Mouse (Mus musculus) kidney, embryonic 16.5 days (tissue): ENCODE measurements around the gene Cyp2t4. TPM values are rescaled to one million over a fixed set of nuclear protein-coding genes. Genes with fewer than 3 reads are reported as not detected.

Experiments used
- ATAC-seq: fragments of 200-750 bp; cut with Nextera tagmentation; 2 replicates; pipeline ENCODE4 v1.8.0; 2017; ENCODE audit warnings: moderate TSS enrichment; ENCODE audit not compliant: low FRiP score, low TSS enrichment
- H3K27ac ChIP-seq: fragments of 300-500 bp; sonication (generic); 2 replicates; pipeline ENCODE4 v1.5.1; 2014; ENCODE audit warnings: low read length
- H3K27me3 ChIP-seq: fragments of 300-500 bp; sonication (generic); 2 replicates; pipeline ENCODE4 v1.6.1; 2014; ENCODE audit warnings: low read length, control low read depth, mixed read lengths; ENCODE audit not compliant: insufficient read depth
- H3K36me3 ChIP-seq: fragments of 300-500 bp; sonication (generic); 2 replicates; pipeline ENCODE4 v1.6.1; 2014; ENCODE audit warnings: low read length, control low read depth, mixed read lengths; ENCODE audit not compliant: insufficient read depth
- H3K4me1 ChIP-seq: fragments of 300-500 bp; sonication (generic); 2 replicates; pipeline ENCODE4 v1.6.1; 2014; ENCODE audit warnings: low read length, control low read depth, mixed read lengths; ENCODE audit not compliant: insufficient read depth
- H3K4me2 ChIP-seq: fragments of 300-500 bp; sonication (generic); replicated peaks from 2 replicates; pipeline ENCODE4 v1.6.1; 2014; ENCODE audit warnings: low read depth, low read length
- H3K4me3 ChIP-seq: fragments of 300-500 bp; sonication (generic); 2 replicates; pipeline ENCODE4 v1.5.1; 2014; ENCODE audit warnings: mild to moderate bottlenecking, low read length
- H3K9ac ChIP-seq: fragments of 300-500 bp; sonication (generic); replicated peaks from 2 replicates; pipeline ENCODE4 v1.6.1; 2014; ENCODE audit warnings: low read length
- H3K9me3 ChIP-seq: fragments of 300-500 bp; sonication (generic); 2 replicates; pipeline ENCODE4 v1.6.1; 2016; ENCODE audit warnings: low read length, control low read depth
- WGBS: fragments of 180-500 bp; shearing (Covaris S2); extraction: QIAGEN DNeasy Blood & Tissue Kit; methylation state at CpG from one replicate; pipeline ENCODE4 v1.1.7; 2014; 5-methylcytosine and 5-hydroxymethylcytosine counted together
- polyA plus RNA-seq: library from polyadenylated mRNA; unstranded; fragments of >200 nt; fragmentation: Nextera tagmentation; extraction: Ambion mirVana; gene quantifications from 2 replicates; pipeline ENCODE4 v1.2.1, GENCODE M21; 2015

Gene Cyp2t4
- polyA plus RNA-seq, 1 experiment from 2014 or later, result 0.10 TPM

DNA sequence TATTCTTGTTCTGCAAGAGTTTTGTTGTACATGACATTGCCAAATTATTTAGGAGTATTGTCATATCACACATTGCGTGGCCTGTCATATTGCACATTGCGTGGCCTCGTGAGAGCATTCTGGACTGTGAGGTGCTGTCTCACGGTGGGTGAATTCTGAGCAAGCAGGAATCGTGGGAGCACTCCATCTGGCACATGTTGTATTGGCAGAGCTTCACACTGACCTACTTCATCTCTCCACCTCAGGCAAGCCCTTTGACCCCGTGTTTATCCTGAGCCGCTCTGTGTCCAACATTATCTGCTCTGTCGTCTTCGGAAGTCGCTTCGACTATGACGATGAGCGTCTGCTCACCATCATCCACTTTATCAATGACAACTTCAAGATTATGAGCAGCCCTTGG is 24.6 kb upstream of the Cyp2t4 start:
- WGBS, result 87% methylated on average over 13 of the region's 13 CpGs
- H3K27ac ChIP-seq, result no peak overlapping the region

DNA sequence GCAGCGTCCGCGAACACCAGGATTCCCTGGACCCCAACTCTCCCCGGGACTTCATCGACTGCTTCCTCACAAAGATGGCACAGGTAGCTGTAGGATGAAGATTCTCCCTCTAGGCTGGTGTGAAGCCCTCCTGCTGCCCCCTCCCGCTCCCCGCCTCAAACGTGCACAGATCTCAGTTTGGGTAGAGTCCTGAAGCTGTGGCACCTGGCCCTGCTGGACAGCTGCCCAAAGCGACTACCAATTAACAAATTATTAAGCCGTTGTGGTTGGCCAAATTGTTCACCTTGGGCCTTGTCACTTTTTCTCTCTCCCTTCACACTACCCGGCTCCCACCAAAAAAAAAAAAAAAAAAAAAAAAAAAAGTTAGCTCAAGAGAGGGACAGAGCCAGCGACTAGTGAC is 23.7 kb upstream of the Cyp2t4 start:
- Histone ChIP-seq H3K9ac (no peak overlapping the region), H3K4me2 (no peak overlapping the region), H3K4me1 (peaks cover 3% of the 10 kb centered on the region; the same call in 1 of the 2 replicates), H3K36me3 (no peaks in the 10 kb centered on the region), H3K4me3 (no peak overlapping the region), H3K27me3 (no peaks in the 10 kb centered on the region), H3K9me3 (peaks cover 3% of the 10 kb centered on the region; the same call in 1 of the 2 replicates), H3K27ac (no peak overlapping the region)
- ATAC-seq, result no peak
- WGBS, result 85% methylated on average over 11 of the region's 12 CpGs

More for the DNA sequence above, 24.6 kb upstream of the Cyp2t4 start:
- Histone ChIP-seq H3K4me1 (peaks cover 3% of the 10 kb centered on the region; the same call in 1 of the 2 replicates), H3K27me3 (no peaks in the 10 kb centered on the region), H3K9ac (no peak overlapping the region), H3K4me3 (no peak overlapping the region), H3K9me3 (peaks cover 3% of the 10 kb centered on the region; the same call in 1 of the 2 replicates), H3K4me2 (no peak overlapping the region), H3K36me3 (no peaks in the 10 kb centered on the region)
- ATAC-seq, result no peak

DNA sequence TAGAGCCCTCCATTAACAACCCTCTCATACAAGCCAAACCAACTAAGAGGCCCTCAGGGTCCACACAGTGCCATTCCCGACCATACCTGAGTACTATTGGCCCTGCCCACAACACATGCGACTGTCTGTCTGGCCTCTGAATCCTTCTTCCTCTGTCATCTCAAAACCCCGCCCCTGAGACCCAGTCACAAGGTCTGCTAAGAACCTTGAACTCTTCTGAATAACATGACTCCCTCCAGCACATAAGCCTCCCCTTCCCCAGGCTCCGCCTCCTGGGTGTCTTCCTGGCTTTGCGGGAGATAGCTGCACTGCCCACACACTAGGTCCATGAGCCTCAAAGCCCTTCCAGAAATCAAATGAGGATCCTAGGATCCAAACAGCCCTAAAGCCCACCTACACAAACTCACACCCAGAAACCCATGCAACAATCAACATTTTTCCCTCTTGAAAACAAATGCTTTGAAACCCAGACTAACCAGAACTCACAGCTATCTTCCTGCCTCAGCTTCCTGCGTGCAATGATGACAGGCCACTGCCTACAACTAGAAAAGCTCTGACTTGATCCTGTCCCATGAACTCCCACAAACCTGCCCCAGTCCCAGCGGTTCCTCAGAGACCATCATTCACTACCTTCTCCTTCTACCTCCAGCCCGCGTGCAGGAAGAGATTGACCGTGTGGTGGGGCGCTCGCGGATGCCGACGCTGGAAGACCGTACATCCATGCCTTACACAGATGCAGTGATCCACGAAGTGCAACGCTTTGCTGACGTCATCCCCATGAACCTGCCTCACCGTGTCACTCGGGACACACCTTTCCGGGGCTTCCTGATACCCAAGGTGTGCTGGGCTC is 22.8 kb upstream of the Cyp2t4 start:
- 0 out of 2 replicates have a peak, but pooled peaks have one; percentile 36 for ATAC-seq

DNA sequence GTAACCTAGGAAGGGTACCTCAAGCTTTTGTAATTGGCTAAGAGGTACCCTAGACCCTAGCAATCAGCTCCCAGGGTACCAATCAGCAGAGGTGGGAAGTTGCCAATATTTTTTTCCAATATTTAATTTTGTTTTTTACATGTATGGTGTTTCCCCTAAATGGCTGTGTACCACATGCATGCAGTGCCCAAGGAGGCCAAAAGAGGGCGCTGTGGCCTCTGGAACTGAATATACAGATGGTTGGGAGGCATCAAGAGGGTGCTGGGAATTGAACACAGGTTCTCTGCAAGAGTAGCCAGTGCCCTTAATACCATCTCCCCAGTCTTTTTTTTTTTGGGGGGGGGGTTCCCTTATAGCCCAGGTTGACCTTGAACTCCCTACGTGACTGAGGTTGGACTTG is 22.1 kb upstream of the Cyp2t4 start:
- 76% methylated on average over 2 of the region's 2 CpGs for WGBS

More for the DNA sequence above, 22.8 kb upstream of the Cyp2t4 start:
- Histone ChIP-seq H3K27ac (no peak overlapping the region), H3K36me3 (no peaks in the 10 kb centered on the region), H3K9me3 (peaks cover 3% of the 10 kb centered on the region; the same call in 1 of the 2 replicates), H3K27me3 (no peaks in the 10 kb centered on the region), H3K4me1 (peaks cover 3% of the 10 kb centered on the region; the same call in 1 of the 2 replicates), H3K4me3 (no peak overlapping the region), H3K4me2 (no peak overlapping the region), H3K9ac (no peak overlapping the region)
- 86% methylated on average over 22 of the region's 22 CpGs for WGBS

DNA sequence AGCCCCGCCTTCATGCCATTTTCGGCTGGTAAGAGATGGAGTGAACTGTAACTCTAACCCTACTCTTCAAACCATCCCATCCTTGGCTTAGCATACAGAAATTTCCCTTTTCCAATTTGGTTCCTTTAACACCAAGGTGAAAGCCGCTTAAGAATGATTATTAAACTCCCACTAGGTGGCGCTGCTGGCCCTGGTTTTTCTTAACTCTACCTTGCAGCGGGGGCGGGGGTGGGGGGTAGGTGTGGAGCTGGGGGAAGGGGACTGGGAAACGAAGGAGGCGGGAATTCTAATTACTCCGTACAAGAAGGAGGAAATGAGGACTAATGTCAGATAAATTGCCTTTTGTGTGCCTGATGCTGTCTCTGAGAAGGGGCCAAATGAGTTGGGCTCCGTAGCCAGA is 20.9 kb upstream of the Cyp2t4 start:
- 12% methylated on average over 10 of the region's 10 CpGs for WGBS

More for the DNA sequence above, 22.1 kb upstream of the Cyp2t4 start:
- no peaks in the 10 kb centered on the region for H3K27me3 ChIP-seq
- H3K4me1 ChIP-seq, result peaks cover 3% of the 10 kb centered on the region; the same call in 1 of the 2 replicates
- no peak overlapping the region for H3K9ac ChIP-seq
- peaks cover 3% of the 10 kb centered on the region; the same call in 1 of the 2 replicates for H3K9me3 ChIP-seq
- no peak overlapping the region for H3K27ac ChIP-seq
- no peak overlapping the region for H3K4me2 ChIP-seq
- H3K36me3 ChIP-seq, result no peaks in the 10 kb centered on the region
- no peak for ATAC-seq
- no peak overlapping the region for H3K4me3 ChIP-seq

DNA sequence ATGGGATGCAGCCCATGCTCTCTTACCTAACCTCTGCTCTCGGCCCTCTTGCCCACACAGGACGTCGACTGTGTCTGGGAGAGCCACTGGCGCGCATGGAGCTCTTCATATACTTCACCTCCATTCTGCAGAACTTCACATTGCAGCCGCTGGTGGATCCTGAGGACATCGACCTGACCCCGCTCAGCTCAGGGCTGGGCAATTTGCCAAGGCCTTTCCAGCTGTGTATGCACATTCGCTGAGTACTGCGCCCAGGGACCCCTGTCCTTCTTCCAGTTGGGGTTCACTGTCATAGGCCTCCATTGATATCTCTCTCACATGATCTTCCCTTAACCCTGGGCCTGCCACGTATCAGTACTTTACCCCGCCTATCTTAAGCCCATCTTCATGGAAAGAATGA is 20.4 kb upstream of the Cyp2t4 start:
- ATAC-seq, result peak; percentile 32; the same call in 1 of the 2 replicates
- Histone ChIP-seq H3K4me1 (peaks cover 3% of the 10 kb centered on the region; the same call in 1 of the 2 replicates), H3K27me3 (no peaks in the 10 kb centered on the region), H3K4me2 (no peak overlapping the region), H3K27ac (no peak overlapping the region), H3K4me3 (no peak overlapping the region), H3K9me3 (peaks cover 3% of the 10 kb centered on the region; the same call in 1 of the 2 replicates), H3K9ac (no peak overlapping the region), H3K36me3 (no peaks in the 10 kb centered on the region)
- 53% methylated on average over 12 of the region's 12 CpGs for WGBS

More for the DNA sequence above, 20.9 kb upstream of the Cyp2t4 start:
- Histone ChIP-seq H3K4me1 (peaks cover 3% of the 10 kb centered on the region; the same call in 1 of the 2 replicates), H3K9ac (no peak overlapping the region), H3K36me3 (no peaks in the 10 kb centered on the region), H3K9me3 (peaks cover 3% of the 10 kb centered on the region; the same call in 1 of the 2 replicates), H3K4me3 (no peak overlapping the region), H3K27ac (no peak overlapping the region), H3K27me3 (no peaks in the 10 kb centered on the region), H3K4me2 (peak overlapping the region; percentile 28)
- ATAC-seq, result no peak

DNA sequence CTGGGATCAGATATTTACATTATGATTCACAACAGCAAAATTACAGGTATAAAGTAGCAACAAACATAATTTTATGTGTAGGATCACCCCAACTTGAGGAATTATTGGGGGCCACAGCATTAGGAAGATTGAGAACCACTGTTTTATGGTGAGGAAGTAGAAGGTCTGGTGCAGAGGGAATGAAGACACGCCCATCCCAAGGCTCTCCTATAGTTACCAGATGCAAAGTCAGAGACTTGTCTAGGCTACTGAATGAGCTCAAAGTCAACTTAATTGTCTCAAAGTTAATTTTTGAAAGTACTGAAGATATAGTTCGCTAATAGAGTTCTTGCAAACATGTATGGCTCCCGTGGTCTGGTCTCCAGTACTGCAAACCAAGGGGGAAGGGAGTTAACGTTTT is 19.8 kb upstream of the Cyp2t4 start:
- no peak overlapping the region for H3K9ac ChIP-seq
- 76% methylated on average over 4 of the region's 4 CpGs for WGBS
- no peak overlapping the region for H3K27ac ChIP-seq
- no peaks in the 10 kb centered on the region for H3K36me3 ChIP-seq
- H3K4me1 ChIP-seq, result peaks cover 3% of the 10 kb centered on the region; the same call in 1 of the 2 replicates
- H3K4me3 ChIP-seq, result no peak overlapping the region
- no peak for ATAC-seq
- no peaks in the 10 kb centered on the region for H3K27me3 ChIP-seq
- no peak overlapping the region for H3K4me2 ChIP-seq
- peaks cover 3% of the 10 kb centered on the region; the same call in 1 of the 2 replicates for H3K9me3 ChIP-seq

DNA sequence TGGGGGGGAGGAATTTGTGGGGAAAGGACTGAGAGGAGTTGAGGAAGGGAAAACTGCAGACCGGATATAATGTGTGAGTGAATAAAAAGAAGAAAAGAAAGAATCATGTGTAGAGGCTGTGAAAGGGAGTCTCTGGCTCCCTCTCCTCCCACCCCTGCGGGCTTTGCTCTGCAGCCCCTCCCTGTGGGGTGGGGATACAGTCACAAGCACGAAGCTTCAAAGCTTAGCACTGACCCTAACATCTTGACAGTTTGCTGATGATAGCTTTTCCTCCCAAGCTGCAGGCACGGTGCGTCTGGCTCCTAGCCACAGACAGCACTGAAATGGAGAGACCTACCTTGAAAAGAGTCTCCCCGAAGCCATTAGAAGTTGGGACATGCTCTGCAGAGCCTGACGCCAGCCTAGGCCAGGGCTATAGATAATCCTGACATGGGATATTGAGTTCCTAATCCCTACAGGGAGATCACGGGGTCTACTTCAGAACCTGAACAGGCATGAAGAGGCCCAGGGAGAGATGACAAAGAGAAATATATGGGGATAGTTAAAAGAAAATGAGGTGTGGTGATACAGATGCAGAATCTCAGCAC is 17.0 kb upstream of the Cyp2t4 start:
- Histone ChIP-seq H3K27me3 (no peaks in the 10 kb centered on the region), H3K9ac (no peak overlapping the region), H3K4me2 (no peak overlapping the region), H3K9me3 (0 out of 2 replicates have a peak, but pooled peaks cover 6% of the 10 kb centered on the region), H3K27ac (no peak overlapping the region), H3K4me3 (no peak overlapping the region), H3K4me1 (peaks cover 3% of the 10 kb centered on the region; the same call in 1 of the 2 replicates), H3K36me3 (no peaks in the 10 kb centered on the region)
- WGBS, result 25% methylated on average over 8 of the region's 8 CpGs
- ATAC-seq, result peak; percentile 71

DNA sequence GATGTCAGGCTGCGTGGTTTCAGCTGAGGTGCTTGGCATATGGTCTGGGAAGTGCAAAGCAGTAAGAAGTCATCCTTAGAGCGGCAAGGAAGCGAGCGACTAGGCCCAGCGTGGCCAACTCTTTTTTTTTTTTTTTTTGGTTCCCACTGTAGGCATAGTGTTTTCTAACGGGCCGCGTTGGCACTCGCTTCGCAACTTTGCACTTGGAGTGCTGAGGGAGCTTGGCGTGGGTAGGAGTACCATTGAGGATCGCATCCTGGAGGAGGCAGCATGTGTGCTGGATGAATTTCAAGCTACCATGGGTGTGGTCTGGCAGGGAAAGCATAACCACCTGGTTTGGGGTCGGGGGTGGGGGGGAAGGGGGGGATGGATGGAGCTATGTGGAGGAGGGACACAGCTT is 2.5 kb downstream of the Cyp2t4 start:
- no peak overlapping the region for H3K4me2 ChIP-seq
- WGBS, result 82% methylated on average over 13 of the region's 13 CpGs
- no peak for ATAC-seq

More for the DNA sequence above, 2.5 kb downstream of the Cyp2t4 start:
- Histone ChIP-seq H3K4me1 (peaks cover 13% of the 10 kb centered on the region), H3K4me3 (no peak overlapping the region), H3K27me3 (no peaks in the 10 kb centered on the region), H3K36me3 (peaks cover 25% of the 10 kb centered on the region), H3K27ac (no peak overlapping the region), H3K9me3 (no peaks in the 10 kb centered on the region), H3K9ac (no peak overlapping the region)
